Mouse (Mus musculus) kidney, embryonic 14.5 days (tissue): ENCODE results near the gene Mpp3. TPM values are rescaled to one million over a fixed set of nuclear protein-coding genes. Genes with fewer than 3 reads are reported as not detected.

Experiments used
- ATAC-seq: fragments of 200-750 bp; cut with Nextera tagmentation; 2 replicates; pipeline ENCODE4 v1.8.0; 2017; ENCODE audit warnings: moderate number of reproducible peaks, mild to moderate bottlenecking, moderate TSS enrichment, moderate library complexity; ENCODE audit not compliant: low FRiP score, low TSS enrichment
- H3K27ac ChIP-seq: fragments of 300-500 bp; sonication (generic); 2 replicates; pipeline ENCODE4 v1.5.1; 2014; ENCODE audit warnings: low read depth, mild to moderate bottlenecking, low read length, moderate library complexity, mixed read lengths
- H3K27me3 ChIP-seq: fragments of 300-500 bp; sonication (generic); 2 replicates; pipeline ENCODE4 v1.6.1; 2014; ENCODE audit warnings: mild to moderate bottlenecking, low read length; ENCODE audit not compliant: control insufficient read depth, insufficient read depth
- H3K36me3 ChIP-seq: fragments of 300-500 bp; sonication (generic); 2 replicates; pipeline ENCODE4 v1.6.1; 2014; ENCODE audit warnings: low read length, mixed read lengths; ENCODE audit not compliant: control insufficient read depth, insufficient read depth
- H3K4me1 ChIP-seq: fragments of 300-500 bp; sonication (generic); 2 replicates; pipeline ENCODE4 v1.6.1; 2014; ENCODE audit warnings: low read length, mixed read lengths; ENCODE audit not compliant: control insufficient read depth, insufficient read depth
- H3K4me2 ChIP-seq: fragments of 300-500 bp; sonication (generic); replicated peaks from 2 replicates; pipeline ENCODE4 v1.6.1; 2014; ENCODE audit warnings: low read depth, mild to moderate bottlenecking, low read length
- H3K4me3 ChIP-seq: fragments of 300-500 bp; sonication (generic); 2 replicates; pipeline ENCODE4 v1.5.1; 2014; ENCODE audit warnings: mild to moderate bottlenecking, low read length
- H3K9ac ChIP-seq: fragments of 300-500 bp; sonication (generic); 2 replicates; pipeline ENCODE4 v1.6.1; 2014; ENCODE audit warnings: low read depth, mild to moderate bottlenecking, low read length, moderate library complexity
- H3K9me3 ChIP-seq: fragments of 300-500 bp; sonication (generic); 2 replicates; pipeline ENCODE4 v1.6.1; 2016; ENCODE audit warnings: low read length; ENCODE audit not compliant: control insufficient read depth
- WGBS: fragments of 180-500 bp; shearing (Covaris S2); extraction: QIAGEN DNeasy Blood & Tissue Kit; methylation state at CpG from one replicate; pipeline ENCODE4 v1.1.7; 2014; 5-methylcytosine and 5-hydroxymethylcytosine counted together
- polyA plus RNA-seq: library from polyadenylated mRNA; unstranded; fragments of >200 nt; fragmentation: Nextera tagmentation; extraction: Ambion mirVana; gene quantifications from 2 replicates; pipeline ENCODE4 v1.2.1, GENCODE M21; 2014

Mpp3 gene
- polyA plus RNA-seq, 1 experiment from 2014 or later: 8.4 TPM

DNA sequence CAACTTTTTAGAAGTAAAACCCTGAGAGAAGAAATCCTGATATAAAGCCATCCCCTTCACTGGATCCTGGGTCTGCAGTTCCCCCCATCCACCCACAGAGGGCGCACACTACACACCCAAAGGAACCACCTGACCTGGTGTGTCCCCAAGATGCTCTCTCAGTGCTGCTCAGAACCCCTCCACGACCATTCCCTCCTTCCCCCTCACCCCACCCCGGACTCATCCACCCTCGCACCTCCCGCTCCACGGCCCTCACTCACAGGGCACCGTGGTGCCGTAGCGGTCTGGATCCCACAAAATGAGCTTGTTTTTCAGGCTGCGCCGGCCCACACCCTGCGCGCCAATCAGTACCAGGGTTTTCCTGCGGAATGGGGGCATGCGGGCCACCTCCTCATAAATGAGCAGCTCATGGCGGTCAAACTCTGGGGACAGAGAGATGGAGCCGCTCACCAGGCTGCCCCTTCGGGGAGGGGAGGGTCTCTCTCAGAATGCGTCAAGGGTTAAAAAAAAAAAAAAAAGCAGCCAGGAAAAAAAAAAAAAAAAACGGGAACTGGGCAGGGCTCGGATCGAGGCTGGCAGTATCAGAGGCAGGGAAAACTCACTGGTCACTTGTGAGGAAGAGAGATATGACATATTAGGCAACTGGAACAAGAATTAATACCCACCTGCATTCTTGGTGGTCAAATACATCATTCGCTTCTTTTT lies 33.1 kb upstream of the Mpp3 start:
- H3K9me3 ChIP-seq: no peaks in the 10 kb centered on the region
- H3K4me2 ChIP-seq: peak overlapping the region; percentile 67
- no peaks in the 10 kb centered on the region for H3K27me3 ChIP-seq
- peak overlapping the region; percentile 20; the same call in 1 of the 2 replicates for H3K9ac ChIP-seq
- H3K36me3 ChIP-seq: peaks cover 9% of the 10 kb centered on the region; the same call in 1 of the 2 replicates
- no peak overlapping the region for H3K27ac ChIP-seq
- 4% methylated on average over 22 of the region's 23 CpGs for WGBS
- H3K4me1 ChIP-seq: no peaks in the 10 kb centered on the region
- ATAC-seq: peak; percentile 71
- H3K4me3 ChIP-seq: peak overlapping the region; percentile 38

DNA sequence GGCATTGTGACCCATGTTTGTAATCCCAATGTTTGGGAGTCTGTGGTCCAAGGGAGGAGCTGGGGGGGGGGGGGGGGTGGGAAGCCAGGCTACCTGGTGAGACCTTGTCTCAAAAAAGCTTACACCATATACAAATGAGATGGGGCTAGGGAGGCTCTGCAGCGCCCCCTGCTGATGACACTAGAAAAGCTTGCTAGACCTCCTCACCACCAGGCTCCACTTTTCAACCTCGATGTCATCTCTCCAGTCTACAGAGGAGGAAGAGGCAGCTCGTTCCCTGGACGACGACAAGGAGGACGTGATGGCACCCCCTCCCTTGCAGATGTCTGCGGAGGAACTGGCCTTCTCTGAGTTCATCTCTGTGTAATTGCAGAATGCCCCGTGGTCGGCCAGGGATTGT lies 25.6 kb upstream of the Mpp3 start:
- H3K4me3 ChIP-seq: no peak overlapping the region
- H3K9me3 ChIP-seq: no peaks in the 10 kb centered on the region
- peak; percentile 18; the same call in 1 of the 2 replicates for ATAC-seq
- 28% methylated on average over 9 of the region's 9 CpGs for WGBS
- peaks cover 8% of the 10 kb centered on the region; the same call in 1 of the 2 replicates for H3K4me1 ChIP-seq
- no peaks in the 10 kb centered on the region for H3K27me3 ChIP-seq
- no peak overlapping the region for H3K27ac ChIP-seq
- H3K4me2 ChIP-seq: no peak overlapping the region
- H3K36me3 ChIP-seq: no peaks in the 10 kb centered on the region
- H3K9ac ChIP-seq: no peak overlapping the region

DNA sequence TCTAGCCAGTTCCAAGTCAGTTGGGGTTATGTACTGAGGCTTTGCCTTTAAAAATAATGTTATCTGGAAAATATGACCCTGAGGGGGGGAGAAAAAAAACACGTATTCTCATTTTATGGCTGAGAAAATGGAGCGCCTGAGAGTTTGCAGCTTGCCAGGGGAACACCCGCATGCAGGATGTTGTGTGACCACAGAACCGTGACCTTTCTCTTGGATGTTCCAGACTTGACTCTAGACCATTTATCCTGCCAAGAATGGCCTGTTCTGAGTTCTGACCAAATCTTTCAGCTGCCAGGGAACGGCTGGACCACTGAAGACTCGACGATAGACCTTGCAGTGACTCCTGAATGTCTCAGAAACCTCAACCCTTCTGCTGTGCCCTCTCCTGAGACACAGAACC lies 24.9 kb upstream of the Mpp3 start:
- H3K4me3 ChIP-seq: no peak overlapping the region
- 40% methylated on average over 7 of the region's 7 CpGs for WGBS
- no peaks in the 10 kb centered on the region for H3K36me3 ChIP-seq
- no peak overlapping the region for H3K27ac ChIP-seq
- H3K9me3 ChIP-seq: no peaks in the 10 kb centered on the region
- H3K4me1 ChIP-seq: peaks cover 8% of the 10 kb centered on the region; the same call in 1 of the 2 replicates
- no peak overlapping the region for H3K4me2 ChIP-seq
- ATAC-seq: no peak
- no peak overlapping the region for H3K9ac ChIP-seq
- no peaks in the 10 kb centered on the region for H3K27me3 ChIP-seq

DNA sequence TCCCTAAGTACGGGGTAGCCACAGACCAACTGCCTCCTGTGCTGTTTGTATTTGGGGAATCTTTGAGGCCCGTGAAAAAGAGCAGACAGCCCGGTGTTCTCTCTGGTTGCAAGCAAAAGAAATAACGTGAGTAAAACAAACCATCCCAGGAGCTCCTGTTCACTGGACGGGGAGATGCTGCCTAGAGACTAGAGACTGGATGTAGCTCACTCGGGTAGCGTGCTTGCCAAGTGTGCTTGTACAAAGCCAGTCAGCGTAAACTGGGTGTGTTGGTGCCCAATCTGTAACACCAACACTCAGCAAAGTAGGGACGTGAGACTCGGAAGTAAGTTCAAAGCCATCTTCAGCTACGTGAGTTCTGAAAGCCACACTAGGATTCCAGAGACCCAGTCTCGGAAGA lies 24.4 kb upstream of the Mpp3 start:
- Histone ChIP-seq H3K27ac (no peak overlapping the region), H3K4me3 (no peak overlapping the region), H3K4me1 (peaks cover 8% of the 10 kb centered on the region; the same call in 1 of the 2 replicates), H3K9me3 (no peaks in the 10 kb centered on the region), H3K36me3 (no peaks in the 10 kb centered on the region), H3K4me2 (no peak overlapping the region), H3K27me3 (no peaks in the 10 kb centered on the region), H3K9ac (no peak overlapping the region)
- WGBS: 79% methylated on average over 12 of the region's 12 CpGs
- no peak for ATAC-seq

DNA sequence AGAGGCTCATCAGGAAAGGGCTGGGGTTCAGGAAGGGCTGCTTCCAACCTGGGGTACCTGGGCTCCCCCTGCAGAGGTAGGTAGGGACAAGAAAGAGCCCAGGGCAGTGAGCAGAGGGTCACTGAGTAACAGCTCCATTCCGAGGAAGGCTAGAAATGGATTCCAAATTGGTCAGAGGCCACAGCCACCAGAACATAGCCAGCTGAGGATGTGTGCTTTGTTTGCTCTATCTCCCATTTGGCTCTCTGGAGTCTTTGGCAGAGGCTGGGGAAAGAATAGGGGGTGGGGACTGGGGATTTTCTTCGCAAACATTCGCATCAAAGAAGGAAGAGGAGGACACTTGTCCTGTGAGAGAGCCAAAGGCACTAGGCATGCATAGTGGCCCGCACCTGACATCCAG lies 23.7 kb upstream of the Mpp3 start:
- H3K27me3 ChIP-seq: no peaks in the 10 kb centered on the region
- 46% methylated on average over 4 of the region's 4 CpGs for WGBS
- H3K4me1 ChIP-seq: peaks cover 8% of the 10 kb centered on the region; the same call in 1 of the 2 replicates
- no peak overlapping the region for H3K4me2 ChIP-seq
- H3K9ac ChIP-seq: no peak overlapping the region
- no peak overlapping the region for H3K4me3 ChIP-seq
- no peak for ATAC-seq
- no peaks in the 10 kb centered on the region for H3K9me3 ChIP-seq
- no peak overlapping the region for H3K27ac ChIP-seq
- no peaks in the 10 kb centered on the region for H3K36me3 ChIP-seq

DNA sequence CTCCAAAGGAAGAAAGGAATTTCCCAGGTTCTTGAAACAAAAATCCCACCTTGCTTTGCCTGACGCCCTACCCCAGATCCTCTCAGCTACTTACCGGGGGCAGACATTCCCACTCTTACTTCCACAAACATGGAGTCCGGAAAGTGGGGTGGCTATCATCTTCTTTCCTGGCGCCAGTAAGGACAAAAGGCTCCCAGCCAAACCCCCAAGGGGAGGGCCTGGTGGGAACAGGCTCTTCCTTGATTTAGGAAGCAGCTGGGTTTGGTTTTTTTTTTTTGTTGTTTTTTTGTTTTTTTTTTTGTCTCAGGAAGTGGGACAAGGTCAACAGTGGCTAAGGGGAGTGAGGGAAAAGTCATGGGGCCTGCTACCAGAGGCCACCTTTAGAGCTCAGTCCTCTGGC lies 23.3 kb upstream of the Mpp3 start:
- H3K4me3 ChIP-seq: no peak overlapping the region
- H3K27ac ChIP-seq: no peak overlapping the region
- peaks cover 8% of the 10 kb centered on the region; the same call in 1 of the 2 replicates for H3K4me1 ChIP-seq
- no peaks in the 10 kb centered on the region for H3K36me3 ChIP-seq
- no peak overlapping the region for H3K4me2 ChIP-seq
- H3K9ac ChIP-seq: no peak overlapping the region
- H3K9me3 ChIP-seq: no peaks in the 10 kb centered on the region
- 45% methylated on average over 4 of the region's 4 CpGs for WGBS
- H3K27me3 ChIP-seq: no peaks in the 10 kb centered on the region
- no peak for ATAC-seq

DNA sequence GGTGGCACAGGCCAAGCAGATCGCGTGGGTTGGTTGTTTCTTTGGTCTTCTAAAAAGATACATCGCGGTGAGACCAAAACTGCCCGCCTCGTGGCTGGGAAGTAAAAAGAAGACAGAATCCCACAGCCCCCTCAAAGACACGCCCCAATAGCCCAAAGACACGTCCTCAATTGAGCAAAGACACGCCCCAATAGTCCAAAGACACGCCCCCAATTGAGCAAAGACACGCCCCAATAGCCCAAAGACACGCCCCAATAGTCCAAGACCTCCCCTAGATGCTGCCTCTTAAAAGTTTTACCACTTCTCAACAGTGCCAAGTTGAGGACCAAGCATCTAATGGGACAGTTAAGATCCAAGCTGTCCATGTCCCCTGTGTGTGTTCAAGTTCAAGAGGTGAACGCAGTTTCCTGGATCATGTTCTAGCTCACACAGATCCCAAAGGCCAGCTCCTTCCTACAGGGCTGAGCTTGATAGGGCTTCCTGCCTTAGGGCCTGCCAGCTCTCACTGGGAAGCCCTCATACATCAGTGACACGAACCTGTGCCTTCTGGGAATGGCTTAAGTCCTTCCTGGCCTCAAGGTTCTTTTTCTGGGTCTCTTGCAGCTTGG lies 21.7 kb upstream of the Mpp3 start:
- Histone ChIP-seq H3K4me2 (no peak overlapping the region), H3K27ac (no peak overlapping the region), H3K4me3 (no peak overlapping the region), H3K27me3 (no peaks in the 10 kb centered on the region), H3K9me3 (peaks cover 11% of the 10 kb centered on the region), H3K36me3 (no peaks in the 10 kb centered on the region), H3K9ac (no peak overlapping the region), H3K4me1 (peaks cover 8% of the 10 kb centered on the region; the same call in 1 of the 2 replicates)
- WGBS: 53% methylated on average over 14 of the region's 14 CpGs
- ATAC-seq: no peak

DNA sequence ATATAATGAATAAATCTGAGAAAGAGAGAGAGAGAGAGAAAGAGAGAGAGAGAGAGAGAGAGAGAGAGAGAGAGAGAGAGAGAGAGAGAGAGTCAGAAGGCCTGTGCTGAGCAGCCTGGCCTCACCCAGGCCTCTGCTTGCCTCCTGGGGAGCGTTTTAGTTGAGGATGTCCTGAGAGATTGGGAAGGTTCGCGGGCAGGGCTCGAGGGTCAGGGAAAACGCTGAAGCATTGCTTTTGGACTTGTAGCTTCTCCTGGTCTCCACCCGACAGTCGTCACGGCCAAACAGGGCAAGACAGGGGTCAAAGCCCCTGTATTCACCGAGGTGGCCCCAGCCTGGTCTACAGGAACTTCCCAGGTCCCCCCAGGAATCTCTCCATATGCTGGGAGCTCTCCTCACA lies 18.3 kb upstream of the Mpp3 start:
- H3K4me2 ChIP-seq: no peak overlapping the region
- WGBS: 86% methylated on average over 9 of the region's 9 CpGs
- no peak overlapping the region for H3K27ac ChIP-seq
- H3K27me3 ChIP-seq: no peaks in the 10 kb centered on the region
- H3K36me3 ChIP-seq: no peaks in the 10 kb centered on the region
- no peak for ATAC-seq
- H3K4me3 ChIP-seq: no peak overlapping the region
- peaks cover 13% of the 10 kb centered on the region for H3K9me3 ChIP-seq
- no peak overlapping the region for H3K9ac ChIP-seq
- no peaks in the 10 kb centered on the region for H3K4me1 ChIP-seq

DNA sequence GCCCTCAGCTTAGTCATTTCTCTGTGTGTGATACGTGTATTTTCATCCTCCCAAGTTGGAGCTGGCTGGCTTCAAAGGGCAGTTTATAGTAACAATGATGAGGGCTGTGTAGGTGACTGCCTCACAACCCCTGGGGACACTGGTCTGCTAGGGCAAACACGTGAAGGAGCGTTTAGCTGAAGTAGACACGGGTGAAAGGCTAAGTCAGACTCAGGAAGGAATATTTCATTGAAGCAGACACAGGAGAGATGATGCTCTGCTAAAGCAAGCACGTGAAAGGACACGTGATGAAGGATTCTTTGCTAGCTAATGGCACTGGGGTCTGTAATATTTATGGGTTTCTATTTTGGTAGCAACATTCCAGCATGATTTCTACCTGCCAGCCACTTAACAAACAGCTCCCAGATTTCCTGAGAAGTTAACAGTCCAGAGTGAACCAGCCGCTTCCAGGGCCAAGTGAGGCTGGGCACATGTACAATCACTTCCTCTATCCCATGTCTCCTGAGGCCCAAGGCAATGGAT lies 16.5 kb upstream of the Mpp3 start:
- no peaks in the 10 kb centered on the region for H3K36me3 ChIP-seq
- no peak overlapping the region for H3K4me2 ChIP-seq
- H3K4me1 ChIP-seq: peaks cover under 1% of the 10 kb centered on the region; the same call in 1 of the 2 replicates
- peaks cover 13% of the 10 kb centered on the region for H3K9me3 ChIP-seq
- WGBS: 76% methylated on average over 7 of the region's 7 CpGs
- H3K9ac ChIP-seq: no peak overlapping the region
- no peak overlapping the region for H3K4me3 ChIP-seq
- no peak overlapping the region for H3K27ac ChIP-seq
- no peaks in the 10 kb centered on the region for H3K27me3 ChIP-seq
- no peak for ATAC-seq
